Mouse (Mus musculus): ENCODE results near the gene Sys1.

The Sys1 gene

GRCm38 (mm10) chr2:164456864-164457300 lies at the start of gene Sys1:
Sys1 (plus strand) TSS chr2:164456964.
- no peak for DNase-seq (ENCODE audit: low spot score)

DNA sequence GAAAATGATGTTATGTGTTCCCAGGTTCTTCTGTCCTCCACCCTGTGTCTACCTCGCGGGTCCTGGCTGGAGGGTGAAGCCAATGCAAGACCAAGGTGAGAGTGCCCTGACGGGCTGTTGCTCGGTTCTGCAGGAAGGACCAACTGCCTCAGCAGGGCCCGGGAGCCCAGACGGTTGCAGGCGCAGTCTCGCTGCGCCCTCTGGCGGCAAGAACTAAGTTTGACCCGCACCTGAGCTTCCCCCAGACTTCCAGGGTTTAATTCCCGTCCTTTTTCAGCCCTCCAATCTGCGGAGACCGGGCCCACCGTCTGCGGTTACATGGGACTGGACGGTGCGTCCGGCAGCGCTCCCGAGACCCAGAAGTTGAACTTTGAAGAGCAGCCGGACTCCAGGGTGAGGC lies 49.1 kb upstream of the Sys1 start:
- DNase-seq (ENCODE audit: low spot score) = no peak

GRCm38 (mm10) chr2:164414167-164414566 lies 42.6 kb upstream of the Sys1 start:
- no peak for DNase-seq (ENCODE audit: low spot score)

DNA sequence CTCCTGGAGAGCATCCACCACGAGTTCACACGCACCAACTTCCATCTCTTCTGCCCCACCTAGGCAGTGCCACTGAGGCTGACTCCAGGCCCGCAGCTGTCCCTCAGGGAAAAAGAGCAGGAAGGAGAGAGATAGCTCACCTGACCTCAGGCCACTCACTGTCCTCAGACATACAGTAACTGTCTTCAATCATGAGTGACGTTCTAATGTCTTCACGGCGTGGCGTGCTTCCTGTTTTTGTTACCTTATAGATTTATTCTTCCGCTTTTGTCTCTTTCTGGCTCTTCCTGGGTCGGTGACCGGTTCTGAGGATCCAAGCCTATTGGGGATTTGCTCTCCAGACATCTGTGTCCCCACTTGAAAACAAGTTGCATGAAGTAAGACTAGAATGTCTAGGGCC lies 42.2 kb upstream of the Sys1 start:
- DNase-seq (ENCODE audit: low spot score) = no peak

DNA sequence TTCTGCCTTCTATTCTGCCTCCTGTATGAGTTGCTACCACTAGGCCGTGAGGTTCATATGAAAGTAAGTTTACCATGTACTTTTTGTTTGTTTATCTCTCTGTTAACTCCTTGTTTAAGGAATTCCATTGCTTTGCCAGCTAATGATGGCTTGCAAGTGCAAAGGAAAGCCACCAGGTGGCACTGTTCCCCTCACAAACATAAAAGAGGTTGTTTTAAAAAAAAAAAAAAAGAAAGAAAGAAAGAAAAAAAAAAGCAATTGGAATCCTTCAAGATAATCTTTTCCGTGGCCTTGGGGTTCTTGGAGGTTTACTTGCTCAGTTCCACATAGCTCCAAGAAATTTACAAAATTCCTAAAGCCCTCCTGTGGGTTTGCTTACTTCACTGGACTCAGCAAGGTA lies 39.6 kb upstream of the Sys1 start:
- DNase-seq (ENCODE audit: low spot score) = no peak

GRCm38 (mm10) chr2:164418308-164418875 lies 38.4 kb upstream of the Sys1 start:
- DNase-seq (ENCODE audit: low spot score) = no peak

DNA sequence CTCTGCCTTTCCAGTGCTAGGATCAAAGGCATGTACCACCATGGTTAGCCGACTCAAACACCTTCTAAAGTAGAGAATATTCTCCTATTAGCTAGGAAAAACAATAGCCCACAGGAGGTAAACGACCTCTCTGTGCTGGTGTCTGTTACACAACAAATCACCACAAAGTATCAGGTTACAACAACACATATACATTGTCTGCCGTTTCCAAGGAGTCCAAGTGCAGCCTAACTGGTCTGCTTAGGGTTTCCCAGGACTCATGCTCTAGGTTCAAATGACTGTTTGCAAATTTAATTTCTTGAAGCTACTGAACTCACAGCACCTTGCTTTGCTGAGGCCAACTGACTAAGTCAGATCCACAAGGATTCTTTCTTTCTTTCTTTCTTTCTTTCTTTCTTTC lies 37.3 kb upstream of the Sys1 start:
- no peak for DNase-seq (ENCODE audit: low spot score)

- DNase-seq (ENCODE audit: low spot score) = no peak
Measured at GRCm38 (mm10) chr2:164421306-164421705, 35.5 kb upstream of the Sys1 start.

- DNase-seq (ENCODE audit: low spot score) = no peak
Measured at GRCm38 (mm10) chr2:164421979-164422378, 34.8 kb upstream of the Sys1 start.

DNA sequence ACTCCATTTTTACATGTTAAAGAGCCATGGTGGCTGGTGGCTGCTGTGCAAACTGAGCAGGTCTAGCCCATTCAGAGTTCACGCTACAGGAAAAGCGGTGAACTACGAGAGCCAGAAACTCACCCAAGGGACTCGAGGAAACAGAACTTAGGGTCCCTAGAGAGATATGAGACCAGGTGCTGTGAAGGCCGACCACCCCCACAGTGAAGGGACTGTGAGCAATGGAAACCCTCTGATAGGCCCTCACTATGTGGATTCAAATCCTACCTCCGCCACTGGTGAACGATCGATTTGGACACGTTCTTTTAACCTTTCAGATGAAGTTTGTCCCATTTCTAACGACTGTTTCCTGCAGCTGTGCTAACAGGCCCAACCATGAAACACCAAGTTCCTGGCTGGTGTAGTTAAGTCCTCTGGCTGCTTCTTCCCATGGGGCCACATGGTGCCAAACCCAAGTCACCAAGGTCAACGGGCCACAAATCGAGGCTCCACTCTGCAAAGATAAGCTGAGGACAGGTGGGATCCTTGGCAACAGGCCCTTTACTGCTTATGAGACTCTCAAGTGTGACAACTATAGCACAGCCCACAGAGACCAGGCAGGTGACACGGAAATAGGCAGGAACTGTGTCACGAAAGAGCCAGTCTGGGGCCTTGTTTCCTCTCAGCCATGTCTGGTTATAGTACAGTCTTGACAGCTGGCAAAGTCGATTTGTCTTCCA lies 33.9 kb upstream of the Sys1 start:
- no peak for DNase-seq (ENCODE audit: low spot score)

DNA sequence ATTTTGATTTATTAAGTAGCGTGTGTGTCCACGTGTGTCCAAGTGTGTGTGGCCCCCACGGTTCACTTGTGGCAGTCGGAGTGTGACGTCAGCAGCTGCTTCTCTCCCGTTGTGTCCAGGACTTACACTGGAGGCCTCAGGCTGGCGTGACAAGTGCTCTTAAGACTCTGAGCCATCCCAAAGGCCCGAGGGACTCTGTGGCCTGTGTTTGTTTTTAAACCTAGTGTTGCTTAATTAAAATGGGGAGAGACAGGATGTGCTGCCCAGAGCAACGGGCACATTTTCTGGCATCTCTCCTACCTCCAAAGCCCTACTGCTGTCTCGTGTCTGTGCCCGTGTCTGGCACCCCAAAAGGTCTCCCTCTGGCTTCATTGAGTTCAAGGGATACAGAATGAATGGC lies 33.3 kb upstream of the Sys1 start:
- no peak for DNase-seq (ENCODE audit: low spot score)

GRCm38 (mm10) chr2:164424406-164424805 lies 32.4 kb upstream of the Sys1 start:
- DNase-seq (ENCODE audit: low spot score) = no peak

- no peak for DNase-seq (ENCODE audit: low spot score)
Measured at GRCm38 (mm10) chr2:164425401-164425800, 31.4 kb upstream of the Sys1 start.

DNA sequence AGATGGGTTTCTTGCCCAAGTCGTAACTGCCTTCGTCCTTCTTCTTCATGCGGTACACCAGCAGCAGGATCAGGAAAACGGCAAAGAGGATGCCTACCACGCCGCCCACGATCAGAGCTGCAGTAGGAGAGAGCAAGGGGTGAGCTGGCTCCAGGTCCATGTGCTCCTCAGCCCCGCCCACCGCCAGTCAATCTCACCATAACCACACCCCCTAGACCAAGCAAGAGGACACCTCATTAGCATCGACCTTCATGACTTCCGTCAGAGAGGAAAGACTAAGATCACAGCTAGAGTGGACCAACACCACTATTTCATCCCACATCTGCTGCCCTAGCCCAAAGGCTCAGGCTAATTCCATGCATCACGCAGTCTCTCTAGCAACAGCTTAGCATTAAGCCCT lies 30.6 kb upstream of the Sys1 start:
- no peak for DNase-seq (ENCODE audit: low spot score)

DNA sequence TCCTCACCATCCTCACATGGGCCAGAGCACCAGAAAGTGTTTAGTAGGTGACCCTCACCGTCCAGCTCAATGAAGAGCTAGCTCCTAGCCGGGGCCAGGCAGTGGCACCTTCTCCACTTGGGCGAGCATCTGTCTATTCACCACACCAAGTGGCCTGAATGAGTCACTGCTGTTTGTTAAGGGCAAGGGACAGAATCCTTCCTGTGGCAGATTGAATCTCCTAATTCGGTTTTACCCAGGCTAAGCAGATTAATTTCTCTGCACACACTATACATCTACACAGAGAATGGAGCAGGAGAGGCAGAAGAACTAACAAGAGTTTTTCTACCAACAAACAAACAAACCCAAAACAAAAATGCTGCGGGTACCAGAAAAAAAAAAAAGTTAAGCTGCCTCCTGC lies 29.8 kb upstream of the Sys1 start:
- no peak for DNase-seq (ENCODE audit: low spot score)

DNA sequence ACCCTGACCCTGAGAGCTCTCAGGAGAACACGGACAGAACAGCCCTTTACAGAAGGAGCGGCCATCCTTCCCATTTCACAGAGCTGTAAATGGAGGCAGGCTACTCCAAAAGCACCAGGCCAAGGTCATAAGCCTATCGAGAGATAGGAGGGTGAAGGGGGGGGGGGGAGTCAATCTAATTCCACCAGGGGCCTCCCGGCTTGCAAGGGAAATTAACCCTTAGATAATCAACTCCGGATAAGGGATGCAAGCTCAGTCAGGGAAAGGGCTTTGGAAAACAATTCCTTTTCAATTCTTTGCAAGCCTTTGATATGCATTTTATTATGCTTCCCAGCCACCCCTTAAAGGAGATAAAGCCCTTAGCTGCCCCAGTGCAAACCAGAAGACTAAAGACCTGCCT lies 28.3 kb upstream of the Sys1 start:
- no peak for DNase-seq (ENCODE audit: low spot score)

DNA sequence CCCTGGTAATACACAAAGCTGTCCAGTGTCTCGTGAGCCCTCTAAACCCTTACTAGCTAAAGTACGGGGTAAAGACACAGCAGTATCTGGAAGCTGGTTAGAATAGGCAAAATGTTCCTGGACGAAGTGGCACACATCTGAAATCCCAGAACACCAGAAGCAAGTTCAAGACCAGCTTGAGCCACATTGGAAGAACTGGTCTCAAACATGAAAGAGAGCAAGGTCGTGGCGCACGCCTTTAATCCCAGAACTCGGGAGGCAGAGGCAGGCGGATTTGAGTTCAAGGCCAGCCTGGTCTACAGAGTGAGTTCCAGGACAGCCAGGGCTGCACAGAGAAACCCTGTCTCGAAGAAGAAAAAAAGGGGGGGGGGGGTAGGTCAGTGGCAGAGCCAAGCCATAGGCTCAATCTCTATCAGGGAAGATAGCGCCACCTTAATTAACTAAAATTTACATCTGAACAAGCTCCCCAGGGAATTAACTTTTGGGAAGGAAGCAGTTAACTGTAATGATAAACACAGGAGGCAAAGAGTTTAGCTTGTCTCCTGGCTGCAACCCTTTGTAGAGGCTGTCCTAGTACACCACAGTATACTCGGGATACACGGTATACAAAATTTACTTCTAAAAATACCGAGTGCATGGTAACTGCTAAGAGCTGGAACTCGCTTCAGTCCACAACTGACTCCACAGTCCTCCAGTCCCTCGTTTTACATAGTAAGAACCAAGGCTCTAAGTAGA lies 26.7 kb upstream of the Sys1 start:
- no peak for DNase-seq (ENCODE audit: low spot score)

DNA sequence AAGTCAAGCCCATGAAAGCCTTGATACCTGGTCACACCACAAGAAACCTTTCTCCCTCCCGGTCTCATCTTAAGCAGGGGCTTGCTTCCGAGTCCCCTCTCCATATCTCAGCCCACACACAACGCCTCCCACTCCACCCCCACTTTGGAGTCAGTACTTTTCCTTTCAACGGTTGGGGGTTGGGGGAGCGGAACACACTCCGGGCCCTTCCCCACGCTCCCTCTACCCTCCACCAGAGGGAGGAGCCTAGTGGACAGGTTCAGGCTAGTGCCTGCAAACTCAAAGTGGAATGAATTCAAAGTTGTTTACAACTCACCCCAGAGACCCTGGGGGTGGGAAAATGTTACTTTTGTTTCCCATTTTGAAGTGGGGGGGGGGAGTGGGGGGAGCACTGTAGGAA lies 26.1 kb upstream of the Sys1 start:
- no peak for DNase-seq (ENCODE audit: low spot score)

- DNase-seq (ENCODE audit: low spot score) = no peak
Measured at GRCm38 (mm10) chr2:164431676-164432465, 24.9 kb upstream of the Sys1 start.

GRCm38 (mm10) chr2:164432541-164433191 lies 24.1 kb upstream of the Sys1 start:
- DNase-seq (ENCODE audit: low spot score) = peak; percentile 64

DNA sequence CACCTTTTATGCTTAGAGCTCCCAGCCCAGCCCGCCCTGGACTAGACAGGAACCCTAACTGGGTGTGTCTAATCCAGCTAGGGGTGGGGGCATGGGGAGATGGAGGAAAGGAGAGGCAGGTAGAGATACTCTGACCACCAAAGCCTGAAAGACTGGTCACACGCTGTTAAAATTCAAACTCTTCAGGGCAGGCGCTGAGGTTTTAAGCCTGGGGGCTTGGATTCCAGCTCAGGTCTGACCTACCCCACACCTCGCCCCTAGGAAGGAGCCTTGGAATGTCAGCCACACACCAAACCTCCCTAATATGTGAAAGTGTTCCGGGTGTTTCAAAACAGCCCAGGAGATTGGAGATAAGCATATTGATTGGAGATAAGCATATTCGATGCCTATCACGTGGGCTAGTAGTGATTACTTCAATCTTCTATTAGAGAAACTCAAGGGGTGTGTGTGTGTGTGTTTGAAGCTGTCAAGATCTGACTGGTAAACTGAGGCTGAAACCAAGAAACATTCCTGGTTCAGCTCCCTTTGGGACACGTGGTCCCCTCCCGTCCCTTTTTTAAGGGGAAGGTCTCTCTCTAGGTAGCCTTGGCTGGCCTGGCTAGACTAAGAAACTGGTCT lies 23.4 kb upstream of the Sys1 start:
- DNase-seq (ENCODE audit: low spot score) = no peak

- no peak for DNase-seq (ENCODE audit: low spot score)
Measured at GRCm38 (mm10) chr2:164434681-164435080, 22.1 kb upstream of the Sys1 start.

Measured in ovary, adult 18-20 months (tissue).